Mouse (Mus musculus): Measurements from ENCODE around the gene Cd68. TPM values are rescaled to one million over a fixed set of nuclear protein-coding genes. Genes with fewer than 3 reads are reported as not detected.
"Not testable (repeated sequence)": the region's sequence is repeated elsewhere in the genome, so short reads cannot be mapped to it uniquely, and the experiment has no call there.

The Cd68 gene
- polyA plus RNA-seq, 1 experiment from 2014 or later = 7.9 TPM

- no peaks in the 10 kb centered on the region for H3K27me3 ChIP-seq (ENCODE audit: control insufficient read depth, insufficient read depth, low read length)
- 84% methylated on average over 4 of the region's 4 CpGs for WGBS
- no peaks in the 10 kb centered on the region for H3K36me3 ChIP-seq (ENCODE audit: control insufficient read depth, insufficient read depth, low read length)
- no peaks in the 10 kb centered on the region for H3K9me3 ChIP-seq (ENCODE audit: control insufficient read depth, low read length)
- H3K27ac ChIP-seq (replicated peaks; ENCODE audit: low read depth, low read length) = no peak overlapping the region
- no peak for DNase-seq
- H3K4me3 ChIP-seq (replicated peaks; ENCODE audit: low read depth, low read length) = no peak overlapping the region
- no peak overlapping the region for H3K4me2 ChIP-seq (ENCODE audit: low read length)
- ATAC-seq (ENCODE audit: low FRiP score, low TSS enrichment) = no peak
- no peak overlapping the region for H3K9ac ChIP-seq (replicated peaks; ENCODE audit: low read length)
- no peaks in the 10 kb centered on the region for H3K4me1 ChIP-seq (ENCODE audit: control insufficient read depth, insufficient read depth, low read length)
Observed at GRCm38 (mm10) chr11:69707873-69708381, 42.0 kb upstream of the Cd68 start.

- Histone ChIP-seq H3K4me1 (ENCODE audit: control insufficient read depth, insufficient read depth, low read length) (no peaks in the 10 kb centered on the region), H3K36me3 (ENCODE audit: control insufficient read depth, insufficient read depth, low read length) (no peaks in the 10 kb centered on the region), H3K27ac (replicated peaks; ENCODE audit: low read depth, low read length) (no peak overlapping the region), H3K4me3 (replicated peaks; ENCODE audit: low read depth, low read length) (no peak overlapping the region), H3K9ac (replicated peaks; ENCODE audit: low read length) (no peak overlapping the region), H3K9me3 (ENCODE audit: control insufficient read depth, low read length) (no peaks in the 10 kb centered on the region), H3K4me2 (ENCODE audit: low read length) (no peak overlapping the region), H3K27me3 (ENCODE audit: control insufficient read depth, insufficient read depth, low read length) (no peaks in the 10 kb centered on the region)
- ATAC-seq (ENCODE audit: low FRiP score, low TSS enrichment) (no peak), DNase-seq (no peak)
- WGBS = 90% methylated on average over 4 of the region's 4 CpGs
Observed at GRCm38 (mm10) chr11:69707480-69707847, 41.5 kb upstream of the Cd68 start.

DNA sequence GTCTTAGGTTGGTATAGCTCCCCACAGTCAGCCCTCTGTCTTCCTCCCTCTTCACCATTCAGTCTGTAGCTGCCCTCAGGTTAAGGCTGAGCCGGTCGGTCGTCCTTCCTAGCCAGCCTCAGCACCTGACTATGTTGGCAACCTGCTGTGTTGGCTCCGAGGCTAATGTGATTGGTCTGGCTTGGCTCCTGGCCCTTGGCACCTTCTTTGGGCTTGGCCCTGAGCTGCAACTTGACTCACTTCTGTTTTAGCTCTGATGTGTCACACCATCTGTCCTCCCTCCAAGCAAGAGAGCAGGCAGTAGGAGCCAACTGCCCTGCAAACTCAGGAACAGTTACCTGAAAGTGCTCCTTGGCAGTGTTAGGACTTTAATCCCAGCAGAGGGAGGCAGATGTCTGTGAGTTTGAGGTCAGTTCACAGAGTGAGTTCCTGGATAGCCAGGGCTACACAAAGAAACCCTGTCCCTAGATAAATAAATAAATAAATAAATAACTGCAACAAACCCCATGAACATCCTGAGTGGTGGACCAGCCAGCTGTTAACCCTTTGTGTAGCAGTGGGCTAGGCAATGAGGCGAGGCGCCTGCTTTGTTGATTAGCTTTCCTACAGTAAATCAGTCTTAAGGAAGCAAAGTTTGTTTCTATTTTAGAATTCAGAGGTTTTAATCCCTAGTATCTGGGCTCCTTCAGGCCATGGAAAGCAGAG is 41.0 kb upstream of the Cd68 start:
- Histone ChIP-seq H3K9ac (replicated peaks; ENCODE audit: low read length) (no peak overlapping the region), H3K27ac (replicated peaks; ENCODE audit: low read depth, low read length) (no peak overlapping the region), H3K4me3 (replicated peaks; ENCODE audit: low read depth, low read length) (no peak overlapping the region), H3K4me1 (ENCODE audit: control insufficient read depth, insufficient read depth, low read length) (no peaks in the 10 kb centered on the region), H3K36me3 (ENCODE audit: control insufficient read depth, insufficient read depth, low read length) (no peaks in the 10 kb centered on the region), H3K4me2 (ENCODE audit: low read length) (no peak overlapping the region), H3K27me3 (ENCODE audit: control insufficient read depth, insufficient read depth, low read length) (no peaks in the 10 kb centered on the region), H3K9me3 (ENCODE audit: control insufficient read depth, low read length) (no peaks in the 10 kb centered on the region)
- ATAC-seq (ENCODE audit: low FRiP score, low TSS enrichment) = no peak
- 48% methylated on average over 6 of the region's 6 CpGs for WGBS
- no peak for DNase-seq

DNA sequence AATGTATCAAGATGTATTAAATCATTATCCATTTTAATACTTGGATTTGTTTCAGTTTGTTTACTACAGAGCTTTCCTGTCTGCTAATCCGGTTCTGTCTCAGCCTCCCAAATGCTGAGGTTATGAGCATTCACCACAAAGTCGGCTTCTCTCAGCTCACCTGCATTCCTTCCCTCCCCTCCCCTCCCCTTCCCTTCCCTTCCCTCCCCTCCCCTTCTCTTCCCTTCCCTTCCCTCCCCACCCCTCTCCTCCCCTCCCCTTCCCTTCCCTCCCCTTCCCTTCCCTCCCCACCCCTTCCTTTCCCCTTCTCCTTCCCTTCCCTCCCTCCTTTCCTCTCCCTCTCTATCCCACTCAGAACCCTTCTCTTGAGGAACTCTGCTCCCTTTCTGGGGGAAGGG is 38.7 kb upstream of the Cd68 start:
- Histone ChIP-seq H3K4me1 (ENCODE audit: control insufficient read depth, insufficient read depth, low read length) (no peaks in the 10 kb centered on the region), H3K36me3 (ENCODE audit: control insufficient read depth, insufficient read depth, low read length) (no peaks in the 10 kb centered on the region), H3K9ac (replicated peaks; ENCODE audit: low read length) (no peak overlapping the region), H3K4me2 (ENCODE audit: low read length) (no peak overlapping the region), H3K27ac (replicated peaks; ENCODE audit: low read depth, low read length) (no peak overlapping the region), H3K4me3 (replicated peaks; ENCODE audit: low read depth, low read length) (no peak overlapping the region), H3K9me3 (ENCODE audit: control insufficient read depth, low read length) (no peaks in the 10 kb centered on the region), H3K27me3 (ENCODE audit: control insufficient read depth, insufficient read depth, low read length) (no peaks in the 10 kb centered on the region)
- whole genome bisulfite sequencing = 57% methylated on average over 2 of the region's 2 CpGs
- DNase-seq (no peak), ATAC-seq (ENCODE audit: low FRiP score, low TSS enrichment) (no peak)

GRCm38 (mm10) chr11:69703814-69704612 is 38.1 kb upstream of the Cd68 start:
- no peak for DNase-seq
- 74% methylated on average over 8 of the region's 8 CpGs for WGBS
- Histone ChIP-seq H3K27me3 (ENCODE audit: control insufficient read depth, insufficient read depth, low read length) (no peaks in the 10 kb centered on the region), H3K4me1 (ENCODE audit: control insufficient read depth, insufficient read depth, low read length) (no peaks in the 10 kb centered on the region), H3K9me3 (ENCODE audit: control insufficient read depth, low read length) (no peaks in the 10 kb centered on the region), H3K9ac (replicated peaks; ENCODE audit: low read length) (no peak overlapping the region), H3K4me2 (ENCODE audit: low read length) (no peak overlapping the region), H3K4me3 (replicated peaks; ENCODE audit: low read depth, low read length) (no peak overlapping the region), H3K36me3 (ENCODE audit: control insufficient read depth, insufficient read depth, low read length) (no peaks in the 10 kb centered on the region), H3K27ac (replicated peaks; ENCODE audit: low read depth, low read length) (no peak overlapping the region)
- no peak for ATAC-seq (ENCODE audit: low FRiP score, low TSS enrichment)

- not testable (repeated sequence) for H3K4me3 ChIP-seq (replicated peaks; ENCODE audit: low read depth, low read length); DNase-seq; ATAC-seq (ENCODE audit: low FRiP score, low TSS enrichment); H3K27ac ChIP-seq (replicated peaks; ENCODE audit: low read depth, low read length); H3K4me2 ChIP-seq (ENCODE audit: low read length); H3K4me1 ChIP-seq (ENCODE audit: control insufficient read depth, insufficient read depth, low read length); H3K9ac ChIP-seq (replicated peaks; ENCODE audit: low read length); H3K36me3 ChIP-seq (ENCODE audit: control insufficient read depth, insufficient read depth, low read length); H3K27me3 ChIP-seq (ENCODE audit: control insufficient read depth, insufficient read depth, low read length); H3K9me3 ChIP-seq (ENCODE audit: control insufficient read depth, low read length)
- WGBS = 85% methylated on average over 2 of the region's 3 CpGs
Observed at GRCm38 (mm10) chr11:69703381-69703780, 37.4 kb upstream of the Cd68 start.

DNA sequence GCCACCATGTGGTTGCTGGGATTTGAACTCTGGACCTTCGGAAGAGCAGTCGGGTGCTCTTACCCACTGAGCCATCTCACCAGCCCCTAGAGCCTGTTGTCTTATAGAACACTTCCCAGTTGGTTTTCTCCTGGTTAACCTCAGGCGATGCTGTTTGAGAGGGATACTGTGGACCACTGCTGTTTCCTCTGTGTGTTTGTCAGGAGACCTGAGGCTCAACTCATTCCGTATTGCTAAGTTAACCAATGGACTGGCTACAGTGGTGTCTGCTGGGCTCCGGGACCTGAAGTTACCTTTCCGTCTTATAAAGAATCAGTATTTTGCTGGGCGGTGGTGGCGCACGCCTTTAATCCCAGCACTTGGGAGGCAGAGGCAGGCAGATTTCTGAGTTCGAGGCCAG is 36.9 kb upstream of the Cd68 start:
- WGBS = 91% methylated on average over 10 of the region's 10 CpGs
- not testable (repeated sequence) for H3K36me3 ChIP-seq (ENCODE audit: control insufficient read depth, insufficient read depth, low read length); H3K4me1 ChIP-seq (ENCODE audit: control insufficient read depth, insufficient read depth, low read length); H3K4me2 ChIP-seq (ENCODE audit: low read length); H3K27me3 ChIP-seq (ENCODE audit: control insufficient read depth, insufficient read depth, low read length); ATAC-seq (ENCODE audit: low FRiP score, low TSS enrichment); H3K9ac ChIP-seq (replicated peaks; ENCODE audit: low read length); H3K9me3 ChIP-seq (ENCODE audit: control insufficient read depth, low read length); H3K4me3 ChIP-seq (replicated peaks; ENCODE audit: low read depth, low read length); DNase-seq; H3K27ac ChIP-seq (replicated peaks; ENCODE audit: low read depth, low read length)

GRCm38 (mm10) chr11:69699595-69699994 is 33.6 kb upstream of the Cd68 start:
- Histone ChIP-seq H3K4me3 (replicated peaks; ENCODE audit: low read depth, low read length) (no peak overlapping the region), H3K9me3 (ENCODE audit: control insufficient read depth, low read length) (no peaks in the 10 kb centered on the region; the same call in 1 of the 2 replicates), H3K27me3 (ENCODE audit: control insufficient read depth, insufficient read depth, low read length) (no peaks in the 10 kb centered on the region), H3K9ac (replicated peaks; ENCODE audit: low read length) (0 out of 2 replicates have a peak overlapping the region, but pooled peaks have one; percentile 27), H3K36me3 (ENCODE audit: control insufficient read depth, insufficient read depth, low read length) (no peaks in the 10 kb centered on the region), H3K4me2 (ENCODE audit: low read length) (no peak overlapping the region), H3K4me1 (ENCODE audit: control insufficient read depth, insufficient read depth, low read length) (peaks cover 8% of the 10 kb centered on the region), H3K27ac (replicated peaks; ENCODE audit: low read depth, low read length) (no peak overlapping the region)
- ATAC-seq (ENCODE audit: low FRiP score, low TSS enrichment) (no peak), DNase-seq (no peak)
- 86% methylated on average over 1 of the region's 1 CpGs for WGBS
